Mouse (Mus musculus): ENCODE results near the gene Slc4a8.
A peak's percentile ranks its signal among the peaks of the same experiment; 100 is the strongest.

Gene Slc4a8

DNA sequence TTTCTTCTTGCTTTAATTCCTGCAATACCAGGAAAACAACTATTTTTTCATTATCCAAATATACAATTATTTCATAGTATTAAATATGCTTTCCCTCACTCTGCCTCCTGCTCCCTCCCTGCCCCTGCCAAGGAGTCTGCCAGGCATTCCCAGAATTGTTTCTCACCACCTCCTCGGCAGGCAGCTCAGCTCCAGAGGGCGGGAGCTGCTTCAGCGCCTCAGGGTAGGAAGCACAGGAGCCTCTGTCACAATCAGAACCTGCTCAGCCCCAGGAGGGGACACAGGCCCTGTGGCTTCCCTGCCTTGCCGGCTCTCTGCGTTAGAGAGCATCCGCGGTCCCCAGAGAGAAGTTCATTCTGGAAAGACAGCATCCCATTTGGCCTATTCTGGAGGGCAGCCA lies 71.2 kb downstream of the Slc4a8 start:
- no peak for DNase-seq

DNA sequence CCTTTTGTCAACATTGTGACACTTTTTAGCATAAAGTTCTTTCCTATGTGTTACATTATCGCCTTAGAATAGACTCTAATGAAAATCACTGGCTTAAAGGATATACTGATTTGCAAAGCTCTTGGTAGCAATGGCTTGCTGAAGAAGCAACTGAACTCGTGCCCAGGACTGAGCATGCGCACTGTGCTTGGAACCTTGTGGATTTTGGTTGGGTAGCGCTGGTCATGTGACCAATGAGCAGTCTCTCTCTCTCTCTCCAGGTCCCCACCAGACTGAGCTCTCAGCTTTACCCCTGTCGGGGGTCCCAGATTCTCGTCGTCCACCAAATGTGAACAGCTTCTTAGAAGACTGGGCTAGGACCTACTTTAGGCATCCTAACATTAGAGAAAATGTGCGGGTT lies 75.2 kb downstream of the Slc4a8 start:
- DNase-seq = no peak

- DNase-seq = peak; percentile 52
Observed at GRCm38 (mm10) chr15:100838607-100839207, 77.2 kb downstream of the Slc4a8 start.

DNA sequence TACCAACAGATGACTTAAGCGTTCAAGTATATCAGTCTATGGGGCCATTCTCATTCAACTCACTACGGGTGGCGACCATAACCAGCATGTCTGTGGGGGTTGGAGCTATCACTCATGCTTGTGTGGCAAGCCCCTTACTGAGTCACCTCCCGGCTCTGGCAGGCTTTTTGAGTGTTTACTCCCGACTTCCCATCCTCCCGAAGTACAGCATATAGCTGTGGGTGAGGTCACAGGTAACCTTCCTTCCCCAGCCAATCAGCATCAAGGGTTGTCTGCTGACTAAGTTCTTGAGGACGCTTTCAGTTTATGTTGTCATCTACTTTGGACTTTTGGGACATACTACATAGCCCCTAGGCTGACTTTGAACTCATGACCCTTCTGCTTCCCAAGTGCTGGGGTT lies 82.8 kb downstream of the Slc4a8 start:
- peak; percentile 31 for DNase-seq

GRCm38 (mm10) chr15:100845049-100845879 lies 83.7 kb downstream of the Slc4a8 start:
- peak; percentile 84 for DNase-seq

DNA sequence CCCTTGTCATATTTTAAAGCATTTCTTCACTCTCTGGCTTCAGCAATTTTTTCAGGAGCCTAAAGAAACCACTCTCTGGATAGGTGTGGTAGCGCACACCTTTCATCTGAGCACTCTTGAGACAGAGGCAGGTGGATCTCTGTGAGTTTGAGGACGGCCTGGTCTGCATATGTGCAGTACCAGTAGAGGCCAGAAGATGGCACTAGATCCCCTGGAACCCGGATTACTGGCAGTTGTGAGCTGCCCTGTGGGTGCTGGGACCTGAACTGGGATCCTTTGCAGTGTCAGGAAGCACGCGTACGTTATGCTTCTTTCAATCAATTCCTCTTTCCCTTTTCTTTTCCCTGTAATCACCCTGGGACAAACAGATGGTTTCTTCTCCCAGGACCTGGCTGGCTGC lies 85.6 kb downstream of the Slc4a8 start:
- peak; percentile 26 for DNase-seq

GRCm38 (mm10) chr15:100857586-100857985 lies 96.0 kb downstream of the Slc4a8 start:
- no peak for DNase-seq

DNA sequence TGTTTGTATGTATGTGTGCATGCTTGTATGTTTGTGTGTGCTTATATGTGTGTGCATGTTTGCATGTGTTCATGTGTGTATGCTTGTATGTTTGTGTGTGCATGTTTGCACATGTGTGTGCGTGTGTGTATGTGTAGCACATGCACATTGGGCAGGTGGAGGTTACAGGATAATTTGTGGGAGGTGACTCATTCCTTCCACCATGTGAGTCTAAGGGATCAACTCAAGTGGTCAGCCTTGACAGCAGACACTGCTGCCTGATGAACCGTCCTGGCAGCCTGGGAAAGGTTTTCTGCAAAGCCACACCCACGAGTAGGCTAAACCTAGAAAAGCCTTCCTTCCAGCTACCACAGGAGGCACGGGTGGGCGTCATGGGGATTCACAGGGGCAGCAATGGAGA lies 99.3 kb downstream of the Slc4a8 start:
- DNase-seq = no peak

GRCm38 (mm10) chr15:100865556-100865955 lies 104.0 kb downstream of the Slc4a8 start:
- DNase-seq = no peak

DNA sequence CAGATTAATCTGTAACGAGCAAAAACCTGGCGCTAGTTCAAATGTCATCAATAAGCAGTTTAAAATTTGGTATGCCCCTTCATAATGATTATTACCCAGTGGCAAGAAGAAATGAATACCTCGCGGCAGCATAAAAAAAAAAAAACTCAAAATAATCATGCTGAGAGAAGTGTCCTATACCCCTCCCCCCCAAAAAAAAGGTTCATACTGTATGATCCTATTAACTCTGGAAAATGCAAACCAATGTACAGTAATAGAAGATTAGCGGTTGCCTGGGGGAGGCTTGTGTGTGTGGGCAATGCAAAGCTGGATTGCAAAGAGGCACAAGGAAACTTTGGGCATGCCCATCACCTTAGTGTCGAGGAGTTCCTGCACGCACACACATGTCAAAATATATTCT lies 108.0 kb downstream of the Slc4a8 start, which contains the start of gene Scn8a:
Gene Scn8a, plus strand, starts transcription at position 301 of the 400 bp plus-strand sequence.
- DNase-seq = no peak

- peak; percentile 64 for DNase-seq
Observed at GRCm38 (mm10) chr15:100870001-100870774, 108.6 kb downstream of the Slc4a8 start.

- peak; percentile 21 for DNase-seq
Observed at GRCm38 (mm10) chr15:100870775-100871106, 109.2 kb downstream of the Slc4a8 start.

DNA sequence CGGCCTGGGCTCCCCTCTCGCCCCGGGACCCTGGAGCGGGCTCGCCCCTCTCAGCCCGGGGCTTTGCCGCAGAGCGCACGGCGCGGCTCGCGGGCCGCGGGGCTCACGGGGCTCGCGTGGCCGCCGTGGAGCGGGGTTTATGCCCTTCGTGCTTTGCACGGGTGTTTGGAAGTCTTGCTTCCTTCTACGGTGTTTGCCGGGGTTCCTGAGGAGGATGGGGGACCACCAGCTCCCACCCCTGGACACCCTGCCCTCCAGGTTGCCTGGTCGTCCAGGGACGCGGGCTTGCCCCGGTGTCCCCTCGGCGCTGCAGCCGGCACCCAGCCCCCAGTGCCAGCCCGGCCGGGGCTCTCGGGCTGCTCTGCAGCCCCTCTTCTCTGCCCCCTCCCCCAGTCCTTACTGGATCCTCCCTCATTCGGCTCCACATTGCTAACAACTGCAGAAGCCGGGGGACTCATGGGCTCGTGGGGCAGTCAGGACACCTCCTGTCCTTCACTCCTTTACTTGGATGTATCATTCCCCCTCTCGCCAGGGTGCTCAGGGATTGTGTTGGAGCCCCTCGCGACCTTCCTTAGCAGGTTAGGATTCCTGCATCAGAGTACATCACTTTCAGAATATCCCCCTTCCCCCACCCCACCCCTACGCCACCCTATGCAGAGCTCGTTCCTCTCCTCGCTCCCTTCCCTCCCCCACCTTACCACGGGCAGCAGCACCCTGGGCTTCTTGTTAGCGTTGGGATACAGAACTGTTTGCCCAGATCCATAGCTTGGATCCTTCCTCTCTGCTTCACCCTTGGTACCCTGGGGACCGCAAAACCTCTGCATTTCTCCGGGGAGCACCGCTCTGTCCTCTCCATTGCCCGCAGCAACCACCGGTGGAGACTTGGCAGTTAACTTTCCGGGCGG lies 109.8 kb downstream of the Slc4a8 start:
- DNase-seq = no peak

GRCm38 (mm10) chr15:100873155-100873554 lies 111.6 kb downstream of the Slc4a8 start:
- DNase-seq = peak; percentile 75
